22 mouse cellular contexts compared by ENCODE assay signal in genomic region chr14:52306100-52306499, GRCm38 (mm10). TPM values are rescaled to one million over a fixed set of nuclear protein-coding genes. Genes with fewer than 3 reads are reported as not detected.
DNase-seq lines count a peak whose midpoint lies in the region; ATAC-seq and TF ChIP-seq lines count a peak whose summit lies in the region.
"Had no signal": no experiment of that assay in that cellular context is flagged by ENCODE, and none has a peak within 500 bp of the region (broad histone marks: within the 10 kb centered on the region; RNA-seq: fewer than 3 reads in every experiment).

No protein-coding gene starts in this region.

- H3ac ChIP-seq in myocyte (ENCODE audit: control insufficient read depth, insufficient read length) = no peak overlapping the region

- no peak for DNase-seq in midbrain, postnatal 0 days (ENCODE audit: low spot score)
- peak; percentile 26 for DNase-seq in adipocyte (ENCODE audit: low spot score)
- DNase-seq in liver, embryonic 13.5 days = peak; percentile 24
- DNase-seq in Muller cell, postnatal 12 days (ENCODE audit: inconsistent ontology term) = no peak
- no peak for DNase-seq in spleen, postnatal 36 days (ENCODE audit: low spot score in 2 of 2)
- no peak for DNase-seq in right cerebral cortex, postnatal 36 days (ENCODE audit: low spot score in 2 of 2)
- DNase-seq: adrenal gland, postnatal 14 days; cerebellum, adult 8-10 months; gastrocnemius, postnatal 14 days; heart, adult 18-20 months; kidney, adult 2 months; kidney, postnatal 14 days; lung, adult 18-20 months; lung, postnatal 14 days; right cerebral cortex, adult 18-20 months; thymus, postnatal 25 days had no signal

- no peaks in the 10 kb centered on the region for H3K36me3 ChIP-seq in midbrain, embryonic 15.5 days (replicated peaks)
- H3K36me3 ChIP-seq in midbrain, postnatal 0 days (ENCODE audit: insufficient read depth, low read length) = no peaks in the 10 kb centered on the region
- peaks cover 2% of the 10 kb centered on the region; the same call in 1 of the 2 replicates for H3K36me3 ChIP-seq in liver, embryonic 13.5 days
- no peaks in the 10 kb centered on the region for H3K36me3 ChIP-seq in myocyte (ENCODE audit: control insufficient read depth, insufficient read depth)

- no peak for ATAC-seq in midbrain, embryonic 15.5 days (replicated peaks)
- no peak for ATAC-seq in midbrain, postnatal 0 days (ENCODE audit: low FRiP score)
- peak; percentile 33 for ATAC-seq in liver, embryonic 13.5 days (ENCODE audit: low read depth)
- ATAC-seq: forebrain, embryonic 13.5 days had no signal

- H3K4me1 ChIP-seq in midbrain, embryonic 15.5 days = peaks cover 18% of the 10 kb centered on the region
- no peaks in the 10 kb centered on the region for H3K4me1 ChIP-seq in midbrain, postnatal 0 days (ENCODE audit: insufficient read depth, low read length)
- peaks cover 51% of the 10 kb centered on the region for H3K4me1 ChIP-seq in liver, embryonic 13.5 days (replicated peaks)

- TF ChIP-seq POLR2A in myocyte (IDR thresholded peaks at IDR 0.05; ENCODE audit: insufficient read length, low read depth) = no peak

- WGBS in midbrain, embryonic 15.5 days = 94% methylated on average over 2 of the region's 2 CpGs
- 95% methylated on average over 2 of the region's 2 CpGs for WGBS in midbrain, postnatal 0 days
- WGBS in liver, embryonic 13.5 days (ENCODE audit: insufficient replicate concordance) = 71% methylated on average over 2 of the region's 2 CpGs

- no peak overlapping the region for H3K4me3 ChIP-seq in midbrain, embryonic 15.5 days
- no peak overlapping the region for H3K4me3 ChIP-seq in midbrain, postnatal 0 days (ENCODE audit: low read depth, low read length)
- H3K4me3 ChIP-seq in liver, embryonic 13.5 days (replicated peaks) = peak overlapping the region; percentile 80; the same call in 1 of the 2 replicates
- H3K4me3 ChIP-seq in myocyte = peak overlapping the region; percentile 72
- H3K4me3 ChIP-seq: forebrain, embryonic 13.5 days; layer of hippocampus, adult 2 months; neural tube, embryonic 13.5 days had no signal

- H3K4me2 ChIP-seq in midbrain, embryonic 15.5 days = no peak overlapping the region
- H3K4me2 ChIP-seq in midbrain, postnatal 0 days (ENCODE audit: low read depth, low read length, poor library complexity, severe bottlenecking) = no peak overlapping the region
- H3K4me2 ChIP-seq in liver, embryonic 13.5 days = peak overlapping the region; percentile 88
- H3K4me2 ChIP-seq in myocyte (ENCODE audit: low read depth) = peak overlapping the region; percentile 64

- no peak overlapping the region for H3K9ac ChIP-seq in midbrain, embryonic 15.5 days
- no peak overlapping the region for H3K9ac ChIP-seq in midbrain, postnatal 0 days (replicated peaks; ENCODE audit: low read length, poor library complexity, severe bottlenecking)
- peak overlapping the region; percentile 41; the same call in 1 of the 2 replicates for H3K9ac ChIP-seq in liver, embryonic 13.5 days
- H3K9ac ChIP-seq: forebrain, embryonic 13.5 days; neural tube, embryonic 13.5 days had no signal

- H3K79me2 ChIP-seq in myocyte (ENCODE audit: control insufficient read depth, insufficient read depth) = peaks cover 32% of the 10 kb centered on the region

- no peak for TF ChIP-seq CTCF in midbrain, postnatal 0 days (IDR thresholded peaks at IDR 0.05)

- no peaks in the 10 kb centered on the region for H3K27me3 ChIP-seq in midbrain, embryonic 15.5 days (replicated peaks)
- no peaks in the 10 kb centered on the region for H3K27me3 ChIP-seq in midbrain, postnatal 0 days (ENCODE audit: insufficient read depth, low read length)
- no peaks in the 10 kb centered on the region for H3K27me3 ChIP-seq in liver, embryonic 13.5 days
- H3K27me3 ChIP-seq in myocyte (ENCODE audit: control insufficient read depth, insufficient read depth, insufficient read length) = no peaks in the 10 kb centered on the region
- H3K27me3 ChIP-seq: forebrain, embryonic 13.5 days; neural tube, embryonic 13.5 days had no signal

- H3K27ac ChIP-seq in midbrain, embryonic 15.5 days = peak overlapping the region; percentile 93; the same call in 1 of the 2 replicates
- H3K27ac ChIP-seq in midbrain, postnatal 0 days (ENCODE audit: low read depth, low read length) = no peak overlapping the region
- peak overlapping the region; percentile 93 for H3K27ac ChIP-seq in liver, embryonic 13.5 days
- H3K27ac ChIP-seq: forebrain, embryonic 13.5 days; layer of hippocampus, adult 2 months had no signal

- no peaks in the 10 kb centered on the region for H3K9me3 ChIP-seq in midbrain, embryonic 15.5 days
- H3K9me3 ChIP-seq in midbrain, postnatal 0 days (ENCODE audit: low read length) = no peaks in the 10 kb centered on the region
- no peaks in the 10 kb centered on the region for H3K9me3 ChIP-seq in liver, embryonic 13.5 days (replicated peaks)
- H3K9me3 ChIP-seq: forebrain, embryonic 13.5 days; limb, embryonic 10.5 days; neural tube, embryonic 13.5 days had no signal

TF ChIP-seq in myocyte, 11 proteins besides CTCF, POLR2A, EP300 and RAD21:
- TF ChIP-seq USF1 (IDR thresholded peaks at IDR 0.05; ENCODE audit: low read depth) (no peak), REST (IDR thresholded peaks at IDR 0.05; ENCODE audit: insufficient read depth, insufficient read length) (no peak), MYOG (IDR thresholded peaks at IDR 0.05; ENCODE audit: control insufficient read depth in 1 of 3, insufficient read depth in 1 of 3, insufficient read length in 2 of 3, low read depth in 2 of 3) (no peak), TCF3 (IDR thresholded peaks at IDR 0.05; ENCODE audit: insufficient read length, low read depth) (no peak), MYOD1 (IDR thresholded peaks at IDR 0.05; ENCODE audit: control insufficient read depth in 1 of 3, insufficient read length in 2 of 3, low read depth in 2 of 3) (no peak), CEBPB (IDR thresholded peaks at IDR 0.05; ENCODE audit: insufficient read depth, poor library complexity, severe bottlenecking) (no peak), MAX (IDR thresholded peaks at IDR 0.05; ENCODE audit: low read depth) (no peak), TCF12 (IDR thresholded peaks at IDR 0.05; ENCODE audit: insufficient read depth, poor library complexity, severe bottlenecking) (no peak), POLR2AphosphoS2 (IDR thresholded peaks at IDR 0.05; ENCODE audit: insufficient read length, low read depth) (no peak), SRF (IDR thresholded peaks at IDR 0.05; ENCODE audit: control insufficient read depth, insufficient read length, low read depth) (no peak), E2F4 (IDR thresholded peaks at IDR 0.05; ENCODE audit: insufficient read depth) (no peak)

RNA-seq across cellular contexts. Expression of gene Mettl3, which starts 1.2 kb away (rescaled TPM):
- 50.2 and 54.7 TPM in 2 replicates for polyA plus RNA-seq in midbrain, embryonic 15.5 days (2015; fragmentation: Nextera tagmentation; extraction: Ambion mirVana)
- 19.6 and 22.6 TPM in 2 replicates for total RNA-seq in midbrain, postnatal 0 days (2014; rRNA removed)
- polyA plus RNA-seq in midbrain, postnatal 0 days (2015; fragmentation: Nextera tagmentation; extraction: Ambion mirVana) = 24.1 and 24.2 TPM in 2 replicates
- 20.6 and 21.9 TPM in 2 replicates for polyA plus RNA-seq in liver, embryonic 13.5 days (2015; fragmentation: Nextera tagmentation; extraction: Ambion mirVana)
- 30.5 TPM for polyA plus RNA-seq in myocyte (2012; fragmentation: generic; extraction: Trizol)

RNA-seq across cellular contexts. Expression of gene Sall2, which starts 22.5 kb away (rescaled TPM):
- 48.8 and 49.7 TPM in 2 replicates for polyA plus RNA-seq in midbrain, embryonic 15.5 days (2015; fragmentation: Nextera tagmentation; extraction: Ambion mirVana)
- total RNA-seq in midbrain, postnatal 0 days (2014; rRNA removed) = 98.8 and 112 TPM in 2 replicates
- 37.8 and 39.0 TPM in 2 replicates for polyA plus RNA-seq in midbrain, postnatal 0 days (2015; fragmentation: Nextera tagmentation; extraction: Ambion mirVana)
- 1.2 and 1.5 TPM in 2 replicates for polyA plus RNA-seq in liver, embryonic 13.5 days (2015; fragmentation: Nextera tagmentation; extraction: Ambion mirVana)
- 3.5 TPM for polyA plus RNA-seq in myocyte (2012; fragmentation: generic; extraction: Trizol)

RNA-seq across cellular contexts. Expression of gene Rab2b, which starts 26.8 kb away (rescaled TPM):
- 64.0 and 67.6 TPM in 2 replicates for polyA plus RNA-seq in midbrain, embryonic 15.5 days (2015; fragmentation: Nextera tagmentation; extraction: Ambion mirVana)
- total RNA-seq in midbrain, postnatal 0 days (2014; rRNA removed) = 56.7 and 57.7 TPM in 2 replicates
- 48.2 and 57.6 TPM in 2 replicates for polyA plus RNA-seq in midbrain, postnatal 0 days (2015; fragmentation: Nextera tagmentation; extraction: Ambion mirVana)
- 2.6 and 3.0 TPM in 2 replicates for polyA plus RNA-seq in liver, embryonic 13.5 days (2015; fragmentation: Nextera tagmentation; extraction: Ambion mirVana)
- 4.9 TPM for polyA plus RNA-seq in myocyte (2012; fragmentation: generic; extraction: Trizol)

RNA-seq across cellular contexts. Expression of gene Tox4, which starts 27.2 kb away (rescaled TPM):
- polyA plus RNA-seq in midbrain, embryonic 15.5 days (2015; fragmentation: Nextera tagmentation; extraction: Ambion mirVana) = 56.0 and 61.0 TPM in 2 replicates
- 54.7 and 58.5 TPM in 2 replicates for total RNA-seq in midbrain, postnatal 0 days (2014; rRNA removed)
- 44.9 and 47.7 TPM in 2 replicates for polyA plus RNA-seq in midbrain, postnatal 0 days (2015; fragmentation: Nextera tagmentation; extraction: Ambion mirVana)
- polyA plus RNA-seq in liver, embryonic 13.5 days (2015; fragmentation: Nextera tagmentation; extraction: Ambion mirVana) = 19.8 and 20.5 TPM in 2 replicates
- 26.8 TPM for polyA plus RNA-seq in myocyte (2012; fragmentation: generic; extraction: Trizol)

RNA-seq across cellular contexts. Expression of gene Chd8, which starts 48.5 kb away (rescaled TPM):
- 37.8 and 43.9 TPM in 2 replicates for polyA plus RNA-seq in midbrain, embryonic 15.5 days (2015; fragmentation: Nextera tagmentation; extraction: Ambion mirVana)
- 109 and 128 TPM in 2 replicates for total RNA-seq in midbrain, postnatal 0 days (2014; rRNA removed)
- polyA plus RNA-seq in midbrain, postnatal 0 days (2015; fragmentation: Nextera tagmentation; extraction: Ambion mirVana) = 27.9 and 31.9 TPM in 2 replicates
- polyA plus RNA-seq in liver, embryonic 13.5 days (2015; fragmentation: Nextera tagmentation; extraction: Ambion mirVana) = 12.1 TPM in 2 replicates
- 19.6 TPM for polyA plus RNA-seq in myocyte (2012; fragmentation: generic; extraction: Trizol)

Comparison
In these comparisons a context has a peak if more than half of its experiments do, and no peak if none do; other contexts are left out.
1. H3K4me2 ChIP-seq: peak in liver, embryonic 13.5 days (single experiment) and myocyte (single experiment); none in midbrain, embryonic 15.5 days (single experiment) and midbrain, postnatal 0 days (single experiment).
2. H3K4me3 ChIP-seq: peak in liver, embryonic 13.5 days (single experiment) and myocyte (single experiment); none in midbrain, embryonic 15.5 days (single experiment) and midbrain, postnatal 0 days (single experiment).
3. DNase-seq: peak in adipocyte (single experiment) and liver, embryonic 13.5 days (single experiment); none in midbrain, postnatal 0 days (single experiment), Muller cell, postnatal 12 days (single experiment), spleen, postnatal 36 days (0 of 2) and right cerebral cortex, postnatal 36 days (0 of 2).